Mouse (Mus musculus): ENCODE data around the gene Prkce.

The Prkce gene

DNA sequence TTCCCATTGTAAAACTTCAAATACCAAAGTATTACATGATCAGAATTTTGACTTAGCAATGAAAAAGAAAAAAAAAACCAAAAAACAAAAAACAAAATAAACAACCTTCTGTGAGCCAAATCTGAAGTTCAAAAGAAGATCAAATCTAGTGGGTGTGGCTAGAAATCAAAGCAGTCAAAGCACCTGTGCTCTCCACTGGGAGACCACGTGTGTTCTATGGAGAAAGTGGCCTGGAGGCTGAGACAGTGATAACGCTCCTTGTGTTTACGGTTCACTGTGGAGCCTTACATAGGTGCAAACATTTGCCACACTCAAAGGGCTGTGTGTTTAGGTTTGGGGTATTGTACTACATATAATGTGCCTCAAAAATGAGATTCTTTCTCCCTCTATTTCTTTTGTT, 132.0 kb downstream of the Prkce start:
- DNase-seq (ENCODE audit: low read depth, low spot score), result no peak

DNA sequence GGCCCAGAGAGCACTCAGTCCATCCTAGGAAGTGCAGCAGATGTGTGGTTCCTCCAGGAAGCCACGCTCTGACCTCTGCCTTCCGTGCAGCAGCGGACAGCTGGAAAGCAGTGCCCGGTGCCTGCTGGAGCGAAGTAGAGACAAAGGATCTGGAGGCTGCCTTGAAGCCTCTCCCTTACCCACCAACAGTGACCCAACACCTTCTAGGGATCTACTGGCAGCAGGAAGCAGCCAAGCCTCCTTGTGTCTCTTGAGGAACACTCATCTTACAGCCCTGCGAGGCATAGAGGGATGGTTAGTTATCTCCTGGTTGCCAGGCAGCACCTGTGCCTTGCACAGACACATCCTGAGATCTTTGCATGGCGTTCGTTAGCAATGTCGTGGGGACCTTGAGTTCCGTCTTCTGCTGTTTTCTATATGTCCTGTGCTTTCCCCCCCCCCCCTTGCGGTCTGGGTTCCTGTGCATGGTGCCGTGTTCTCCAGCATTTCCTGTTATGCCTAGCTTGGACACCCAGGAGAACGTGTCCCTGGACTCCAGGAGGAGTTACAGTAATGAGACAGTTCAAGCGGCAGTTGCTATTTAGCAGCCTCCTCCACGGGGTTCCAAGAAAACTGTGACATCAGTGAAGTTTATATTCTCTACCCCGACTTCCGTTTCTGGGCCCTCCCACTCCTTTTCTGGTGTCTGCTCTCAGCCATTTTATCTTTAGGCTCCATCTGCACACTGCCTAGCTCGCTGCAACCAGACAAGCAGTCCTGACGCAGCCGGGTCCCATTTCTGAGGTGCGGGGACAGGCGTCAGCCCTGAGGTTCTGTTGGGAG, 133.4 kb downstream of the Prkce start:
- DNase-seq (ENCODE audit: low read depth, low spot score), result no peak

DNA sequence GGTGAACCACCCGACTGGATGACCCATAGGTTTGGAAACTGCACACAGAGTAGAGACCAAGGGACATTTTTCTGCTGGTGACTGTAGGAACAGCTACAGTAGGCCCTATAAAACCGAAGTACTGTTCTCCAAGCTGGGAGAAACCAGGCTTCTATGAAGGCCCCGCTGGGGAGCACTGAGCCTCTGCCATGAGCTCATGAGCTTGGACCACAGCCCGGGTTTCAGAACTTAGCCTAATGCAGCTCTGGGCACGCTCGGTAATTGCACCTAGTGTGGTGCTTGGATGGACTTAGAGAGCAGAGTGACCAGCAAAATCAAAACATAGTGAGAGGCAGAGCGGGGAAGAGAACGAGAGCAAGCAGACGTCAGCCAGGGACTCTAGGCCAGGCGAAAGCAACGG, 134.7 kb downstream of the Prkce start:
- no peak for DNase-seq (ENCODE audit: low read depth, low spot score)

DNA sequence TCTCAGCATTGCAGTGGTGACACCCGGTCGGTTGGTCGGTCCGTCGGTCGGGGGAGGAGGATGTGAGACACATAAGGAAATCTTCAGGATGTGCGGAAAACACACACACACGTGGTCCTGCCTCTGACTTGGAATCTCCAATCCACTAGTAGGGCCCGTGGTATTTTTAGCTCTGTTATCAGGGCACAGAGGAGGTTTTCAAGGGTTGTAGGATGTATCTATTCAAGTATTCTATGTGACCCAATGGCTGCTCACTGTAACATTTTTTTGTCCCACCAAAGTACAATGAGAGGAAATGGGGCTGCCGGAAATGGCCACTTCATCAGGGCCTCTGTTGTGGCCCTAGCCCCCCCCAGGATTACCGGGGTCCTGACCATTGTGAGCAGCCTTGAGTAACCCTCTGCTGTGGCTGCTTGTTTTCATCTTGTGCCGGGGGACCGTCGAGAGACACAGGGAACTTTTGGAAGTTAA, 135.3 kb downstream of the Prkce start:
- no peak for DNase-seq (ENCODE audit: low read depth, low spot score)

DNA sequence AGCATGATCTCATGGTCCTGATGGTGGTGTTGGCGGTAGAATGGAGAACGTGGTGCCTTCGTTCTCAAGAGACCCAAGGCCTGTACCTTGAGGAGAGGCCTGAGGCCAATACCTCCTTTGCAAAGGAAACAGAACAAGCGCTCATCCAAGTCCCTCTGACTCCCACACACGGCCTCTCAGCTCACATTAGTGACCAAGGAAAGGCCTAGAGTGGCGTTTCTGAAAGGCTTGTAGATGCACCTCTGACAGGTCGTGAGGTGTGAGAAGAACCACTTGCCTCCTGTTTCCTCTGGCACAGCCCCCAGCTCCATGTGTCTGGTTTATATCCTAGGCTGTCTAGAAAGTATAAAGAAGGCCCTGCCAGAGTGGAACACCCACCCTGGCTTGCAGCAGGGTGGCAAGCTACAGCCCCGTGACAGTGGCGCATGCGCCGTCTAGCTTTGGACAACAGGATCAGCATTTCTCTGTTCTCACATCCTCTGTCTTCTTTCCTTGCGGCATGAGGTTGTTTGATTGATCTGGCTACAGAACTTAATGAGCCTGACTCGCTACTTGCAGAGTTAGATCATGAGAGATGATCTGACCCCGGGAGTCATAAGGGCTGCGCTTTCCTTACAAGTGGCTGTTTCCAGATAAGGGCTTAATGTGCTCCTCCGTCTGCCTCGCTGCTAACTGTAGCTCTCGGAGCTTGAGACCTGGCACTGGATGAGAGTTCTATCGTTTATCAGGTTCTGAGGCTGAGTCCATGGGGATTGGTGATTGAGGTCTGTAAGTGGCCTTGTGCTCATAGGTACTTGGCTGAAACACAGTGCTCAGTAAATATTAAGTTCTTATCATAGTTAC, 136.0 kb downstream of the Prkce start:
- DNase-seq (ENCODE audit: low read depth, low spot score), result no peak

DNA sequence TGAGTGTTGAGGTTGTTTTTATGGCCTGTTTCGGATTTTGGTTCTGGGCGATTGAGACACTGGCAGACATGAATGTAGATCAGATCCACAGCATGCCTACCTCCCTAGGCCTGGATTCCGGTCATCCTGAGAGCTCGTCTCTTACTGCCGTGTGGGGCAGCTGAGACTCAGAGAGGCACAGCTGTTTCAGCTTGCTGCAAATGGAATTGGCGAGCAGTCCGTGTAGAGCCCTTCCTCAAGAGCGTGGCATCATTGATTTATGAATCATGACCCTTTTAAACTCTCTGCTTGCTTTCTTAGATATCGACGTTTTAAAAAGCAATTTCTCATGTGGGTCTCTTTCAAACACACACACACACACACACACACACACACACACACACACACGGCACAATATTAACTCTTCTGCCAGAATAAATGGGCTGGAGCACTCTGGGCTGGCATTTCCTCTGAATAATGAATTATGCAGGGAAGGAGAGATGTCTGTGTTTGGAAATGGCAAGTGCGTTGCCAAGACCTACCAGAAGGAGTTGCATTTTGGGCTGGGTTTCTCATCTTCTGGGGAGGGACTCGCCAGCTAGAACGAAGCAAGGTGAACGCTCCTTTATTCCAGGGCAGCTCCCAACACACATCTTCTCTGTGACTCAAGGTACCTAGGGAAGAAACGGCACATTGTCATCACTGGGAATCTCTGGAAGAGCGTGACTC, 137.5 kb downstream of the Prkce start:
- DNase-seq (ENCODE audit: low read depth, low spot score), result peak; percentile 66

DNA sequence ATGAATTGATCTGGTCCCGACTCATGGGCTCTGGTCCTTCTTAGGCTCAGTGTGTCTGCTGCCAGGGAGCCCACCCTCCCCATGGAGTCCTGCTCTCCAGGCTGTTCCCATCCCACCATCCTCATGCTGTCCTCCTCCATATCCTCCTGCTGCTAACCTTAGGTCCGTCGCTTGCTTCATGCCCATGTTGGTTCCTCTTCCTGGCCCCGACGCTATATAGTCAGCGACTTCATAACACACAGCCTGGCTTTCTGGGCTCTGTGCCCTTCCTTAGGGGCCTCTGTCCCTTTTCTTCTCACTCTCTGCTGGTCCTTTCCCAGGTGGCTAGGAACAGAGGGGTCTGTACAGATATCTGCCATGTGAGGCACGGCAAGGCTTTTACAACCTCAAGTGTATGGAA, 138.6 kb downstream of the Prkce start:
- DNase-seq (ENCODE audit: low read depth, low spot score), result no peak

DNA sequence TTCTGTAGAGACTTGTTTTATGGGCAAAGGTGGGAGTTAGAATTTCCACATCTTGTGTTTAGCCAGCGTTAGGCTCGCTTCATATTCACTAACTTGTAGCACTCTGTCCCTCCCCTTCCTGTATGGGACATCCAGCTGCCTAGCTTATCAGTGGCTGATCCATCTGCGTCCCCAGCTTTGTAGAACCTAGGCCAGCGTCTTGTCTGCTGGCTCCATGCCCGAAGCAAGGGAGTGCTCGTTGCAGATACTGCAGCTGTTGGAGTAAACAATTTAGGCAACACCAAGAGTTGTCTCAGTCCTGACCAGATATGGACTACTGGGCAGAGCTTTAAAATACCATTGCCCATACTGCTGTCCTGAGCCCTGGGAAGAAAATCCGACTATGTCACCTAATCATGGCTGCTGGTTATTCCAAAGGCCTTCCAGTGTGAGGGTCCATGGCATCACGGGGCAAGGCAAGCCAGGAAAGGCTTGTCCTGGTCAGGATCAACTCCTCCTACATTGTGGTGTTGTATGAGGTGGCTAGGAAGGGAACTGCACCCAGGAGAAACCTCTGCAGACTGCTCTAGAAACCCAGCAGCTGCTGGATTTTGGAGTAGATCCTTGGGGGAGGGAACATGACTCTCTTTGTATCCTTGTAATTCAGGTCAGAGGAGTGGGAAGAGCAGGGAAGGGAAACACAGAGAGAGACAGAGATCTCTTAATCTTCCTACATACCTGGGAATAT, 146.0 kb downstream of the Prkce start:
- DNase-seq (ENCODE audit: low read depth, low spot score), result no peak

DNA sequence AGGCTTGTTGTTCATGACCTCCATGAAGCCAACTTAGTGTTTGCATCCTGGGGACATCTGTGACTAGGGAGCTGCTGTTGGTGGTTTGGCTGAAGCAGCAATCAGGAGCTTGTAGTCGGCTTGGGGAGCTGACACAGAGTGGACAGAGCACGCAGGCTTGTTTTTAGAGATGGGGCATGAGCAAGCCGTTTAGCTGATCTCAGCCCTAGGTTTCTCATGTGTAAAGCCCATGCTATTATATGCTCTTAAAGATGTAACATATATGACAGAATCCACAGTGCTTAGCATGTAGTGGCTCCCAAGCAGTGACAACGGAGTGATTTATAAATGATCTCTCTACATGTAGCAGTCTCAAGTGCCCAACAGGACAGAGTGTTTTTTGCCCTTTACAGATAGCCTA, 148.3 kb downstream of the Prkce start:
- DNase-seq (ENCODE audit: low read depth, low spot score), result no peak

DNA sequence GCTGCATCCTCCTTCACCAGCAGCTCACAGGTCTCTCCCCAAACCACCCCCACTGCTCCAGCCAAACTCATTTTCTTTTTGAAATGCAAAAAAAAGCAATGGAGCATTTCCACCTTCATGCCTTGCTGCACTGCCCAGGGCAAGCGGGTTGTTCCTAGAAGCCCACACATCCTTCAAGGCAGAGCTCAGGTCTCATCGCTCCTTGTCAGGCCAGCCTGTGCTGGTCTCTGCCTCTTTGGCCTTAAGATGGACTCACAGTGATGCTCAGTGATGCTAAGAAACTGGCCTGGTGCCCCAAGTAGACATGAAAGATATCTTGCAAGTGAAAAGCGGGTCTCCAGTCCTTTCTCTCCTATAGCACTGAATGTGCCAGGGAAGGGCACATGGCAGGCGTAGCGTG, 149.2 kb downstream of the Prkce start:
- no peak for DNase-seq (ENCODE audit: low read depth, low spot score)

DNA sequence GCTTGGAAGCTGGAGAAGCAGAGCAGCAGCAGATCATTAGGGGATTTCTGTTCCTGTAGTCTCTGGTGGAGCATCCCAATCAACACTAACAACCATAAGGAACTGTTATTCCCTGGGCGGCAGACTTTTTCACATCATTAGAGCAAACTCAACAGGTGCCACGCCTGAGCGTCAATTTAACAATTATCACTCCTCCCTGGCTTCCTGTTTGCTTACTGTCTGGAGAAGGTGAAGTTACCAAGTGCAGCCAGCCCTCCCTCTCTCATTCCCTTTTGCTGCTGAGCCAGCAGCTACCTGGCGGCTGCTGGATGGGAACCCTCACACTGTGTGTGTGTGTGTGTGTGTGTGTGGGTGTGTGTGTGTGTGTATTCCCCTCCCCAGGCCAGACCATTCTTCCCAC, 149.6 kb downstream of the Prkce start:
- no peak for DNase-seq (ENCODE audit: low read depth, low spot score)

DNA sequence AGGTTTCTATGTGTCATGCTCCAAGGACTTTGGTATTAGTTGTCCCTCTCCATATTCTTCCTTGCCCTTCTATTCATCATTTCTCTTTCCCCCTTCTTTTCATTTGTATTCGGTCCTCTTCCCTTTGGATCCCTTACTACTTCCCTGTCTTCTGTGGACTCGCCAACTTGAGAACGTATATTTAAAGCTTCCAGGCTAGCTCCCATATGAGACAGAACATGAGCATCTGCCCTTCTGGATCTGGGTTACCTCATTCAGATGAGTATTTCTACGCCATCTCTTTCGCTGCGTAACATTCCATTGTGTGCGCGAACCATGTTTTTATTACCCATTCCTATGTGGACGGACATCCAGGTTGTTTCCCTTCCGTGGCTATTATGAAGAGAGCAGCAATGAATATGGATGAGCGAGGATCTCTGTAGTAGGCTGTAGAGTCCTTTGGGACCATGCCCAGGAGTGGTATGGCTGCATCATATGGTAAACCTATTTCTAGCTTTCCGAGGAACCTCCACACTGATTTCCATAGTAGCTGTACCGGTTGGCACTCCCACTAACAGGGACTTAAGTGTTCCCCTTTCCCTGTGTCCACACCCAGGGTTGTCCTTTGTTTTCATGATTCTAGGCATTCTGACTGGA, 152.5 kb downstream of the Prkce start:
- DNase-seq (ENCODE audit: low read depth, low spot score), result no peak

DNA sequence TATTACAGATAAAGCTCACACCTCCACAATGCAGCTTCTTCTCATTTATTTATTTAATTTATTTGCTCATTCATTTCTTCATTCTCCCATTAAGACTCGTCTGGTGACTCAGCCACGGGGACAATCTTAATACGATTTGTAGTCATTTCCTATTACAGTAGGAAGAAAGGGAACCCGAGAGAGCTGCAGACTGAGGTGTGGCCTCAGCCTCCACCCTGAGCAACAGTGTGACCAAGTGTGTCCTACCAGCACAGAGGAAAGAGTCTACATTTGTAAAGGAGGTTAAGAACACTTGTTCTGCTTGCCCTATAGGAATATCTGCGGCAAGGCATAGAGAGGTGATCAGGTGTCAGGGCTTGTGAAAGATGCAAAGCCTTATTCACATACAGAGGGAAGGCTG, 155.3 kb downstream of the Prkce start:
- no peak for DNase-seq (ENCODE audit: low read depth, low spot score)

DNA sequence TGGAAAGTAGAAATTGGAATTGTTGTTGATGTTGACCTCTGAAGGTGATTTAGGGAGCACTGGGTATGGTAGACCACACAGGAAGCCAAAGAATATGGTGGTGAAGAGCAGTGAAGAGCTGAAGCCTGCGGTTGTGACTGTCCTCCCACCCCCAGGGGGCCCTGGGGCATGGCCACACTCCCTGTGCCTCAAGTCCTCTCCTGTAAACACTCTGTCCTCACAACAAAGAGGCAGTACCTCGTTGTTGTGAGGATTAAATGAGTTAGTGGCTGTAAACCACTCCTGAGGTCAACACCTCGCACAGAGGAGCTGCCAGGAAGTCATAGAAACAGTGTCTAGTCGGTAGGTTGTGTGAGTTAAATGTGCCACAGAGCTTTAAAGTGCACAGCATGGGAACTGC, 155.7 kb downstream of the Prkce start:
- no peak for DNase-seq (ENCODE audit: low read depth, low spot score)

DNA sequence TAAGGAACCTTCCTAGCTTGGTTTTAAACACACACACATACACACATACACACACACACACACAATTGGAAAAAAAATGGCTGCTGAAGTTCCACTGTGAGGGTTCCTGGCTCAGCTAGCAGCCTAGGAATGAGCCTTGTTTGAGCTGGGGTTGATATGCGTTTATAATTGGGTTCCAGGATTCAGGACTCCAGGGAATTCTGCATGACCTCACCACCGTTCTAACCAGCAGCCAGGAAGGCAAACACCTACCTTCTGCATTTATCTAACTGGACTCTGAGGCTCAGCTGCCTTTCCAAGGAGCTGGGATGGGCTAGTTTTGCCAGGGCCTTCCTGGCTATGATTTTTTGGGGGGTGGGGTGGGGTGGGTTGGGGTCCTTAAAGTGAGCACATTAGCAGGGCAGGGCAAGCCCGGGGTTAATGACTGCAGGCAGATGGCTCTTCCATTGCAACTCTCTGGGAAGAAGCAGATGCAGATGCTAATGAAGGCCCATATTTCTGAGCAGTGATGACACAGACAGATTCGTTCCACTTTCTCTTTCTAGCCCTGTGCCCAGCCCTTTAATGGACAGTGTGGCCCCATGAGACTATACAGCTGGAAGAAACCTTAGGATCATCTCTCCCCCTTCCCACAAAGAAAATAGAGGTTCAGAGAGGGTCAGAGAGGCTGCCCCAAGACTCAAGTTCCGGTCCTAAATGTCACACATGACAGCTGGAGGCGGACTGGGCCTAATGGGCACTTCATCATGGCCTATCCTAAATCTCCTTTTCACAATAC, 156.5 kb downstream of the Prkce start:
- peak; percentile 69 for DNase-seq (ENCODE audit: low read depth, low spot score)

DNA sequence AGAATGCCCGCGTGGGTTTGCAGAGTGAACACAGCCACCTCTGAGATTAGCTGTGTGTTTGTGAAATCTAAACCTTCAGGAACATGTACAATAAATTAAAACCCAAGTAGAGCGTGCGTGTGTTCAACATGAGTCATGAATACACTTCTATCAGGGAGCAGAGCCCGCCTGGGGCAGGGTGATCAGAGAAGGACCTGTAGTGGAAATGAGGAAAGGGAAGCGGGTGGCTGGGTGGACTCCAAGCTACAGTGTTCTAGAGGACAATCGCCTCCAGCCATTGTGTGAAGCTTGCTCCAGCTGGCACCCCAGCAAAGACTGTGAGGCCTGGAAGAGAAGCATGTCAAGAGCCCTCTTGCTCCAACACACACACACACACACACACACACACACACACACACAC, 157.2 kb downstream of the Prkce start:
- DNase-seq (ENCODE audit: low read depth, low spot score), result no peak

DNA sequence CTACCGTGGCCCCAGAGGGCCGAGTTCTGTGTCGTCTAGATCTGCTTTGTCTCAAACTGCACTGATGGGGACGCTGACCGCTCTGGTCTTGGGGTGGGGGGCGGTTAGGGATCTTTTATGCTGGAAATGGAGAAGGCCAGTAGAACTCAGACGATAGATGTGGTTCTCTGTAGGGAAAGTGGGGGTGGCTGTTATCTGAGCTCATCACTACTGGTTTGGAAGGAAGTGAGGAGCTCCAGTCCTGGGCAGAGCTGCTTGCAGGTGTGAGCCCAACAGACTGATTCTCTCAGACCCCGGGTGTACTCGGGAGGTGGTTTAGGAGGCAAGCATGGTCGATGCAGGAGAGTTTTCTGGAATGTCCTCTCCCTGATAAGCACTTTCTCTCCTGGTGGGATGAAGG, 157.7 kb downstream of the Prkce start:
- no peak for DNase-seq (ENCODE audit: low read depth, low spot score)

DNA sequence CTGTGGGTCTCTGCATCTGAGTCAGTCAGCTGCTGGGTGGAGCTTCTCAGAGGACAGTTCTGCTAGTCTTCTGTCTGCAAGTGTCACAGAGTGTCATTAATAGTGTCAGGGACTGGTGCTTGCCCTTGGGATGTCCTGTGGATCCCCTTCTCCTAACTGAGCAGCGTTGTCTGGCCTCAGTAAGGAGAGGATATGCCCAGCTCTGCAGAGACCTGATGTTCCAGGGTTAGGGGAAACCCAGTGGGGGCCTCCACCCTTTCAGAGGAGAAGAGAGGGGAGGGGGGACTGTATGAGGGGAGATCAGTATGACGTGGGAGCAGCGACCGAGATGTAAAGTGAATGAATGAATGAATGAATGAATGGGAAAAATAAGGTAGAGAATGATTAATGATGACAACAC, 160.4 kb downstream of the Prkce start:
- DNase-seq (ENCODE audit: low read depth, low spot score), result no peak

DNA sequence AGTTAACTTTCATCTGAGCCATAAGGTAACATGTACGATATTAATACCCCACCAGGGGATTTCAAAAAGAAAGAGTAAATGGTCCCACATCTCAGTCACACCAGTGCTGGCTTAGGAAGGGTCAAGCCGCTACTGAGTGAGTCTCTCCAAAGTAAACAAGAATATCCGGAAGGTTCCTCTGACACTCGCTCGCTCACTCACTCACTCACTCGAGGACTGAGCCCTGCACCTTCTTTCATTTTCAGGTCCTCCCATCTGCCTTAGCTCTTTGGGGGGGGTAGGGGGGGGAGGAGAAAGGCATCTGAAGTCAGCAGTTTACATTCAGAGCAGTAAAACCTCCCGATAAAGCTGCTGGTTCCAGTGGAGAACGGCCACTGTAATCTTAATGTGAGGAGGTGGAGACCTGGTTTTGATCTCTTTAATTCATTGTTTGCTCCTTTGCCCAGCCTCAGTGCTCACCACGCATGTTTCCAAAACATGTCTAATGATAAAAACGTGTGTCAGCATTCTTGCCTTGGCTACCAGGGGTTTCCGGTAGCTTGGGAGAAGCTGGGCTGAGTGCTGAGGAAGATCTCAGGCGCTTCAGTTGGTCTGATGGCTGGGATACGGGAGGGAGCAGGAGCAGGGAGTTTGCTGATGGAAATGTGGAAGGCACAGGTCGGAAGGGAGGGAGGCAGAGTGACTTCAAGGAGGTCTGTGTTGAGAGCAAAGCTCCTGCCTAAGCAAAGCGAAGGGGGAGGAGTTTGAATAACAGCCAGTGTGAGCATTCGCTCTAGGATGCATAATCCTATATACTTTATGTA, 161.9 kb downstream of the Prkce start:
- no peak for DNase-seq (ENCODE audit: low read depth, low spot score)

Data from mesoderm, embryonic 11.5 days (tissue).